Mouse (Mus musculus) left cerebral cortex, postnatal 36 days (tissue): ENCODE data around the gene Colec11. TPM values are rescaled to one million over a fixed set of nuclear protein-coding genes. Genes with fewer than 3 reads are reported as not detected.
A peak's percentile ranks its signal among the peaks of the same experiment; 100 is the strongest.

Experiments
- DNase-seq, 2 experiments: peaks; one replicate each; pipeline ENCODE4 v3.0.0; 2021 to 2022; ENCODE audit warnings: low spot score in 2 of 2, mixed read lengths in 1 of 2
- intact Hi-C: fragments of 180-260 bp; cut with DNase I; formaldehyde crosslinking; loops from one replicate; pipeline ENCODE4 v1.15.1; 2025
- total RNA-seq, 2 experiments: library from RNA; stranded (reverse); gene quantifications; 2 replicates each; pipeline ENCODE4 v1.2.3; 2021

Colec11 gene
- total RNA-seq, 2 experiments from 2014 or later, result 0.57 to 0.59 TPM

- peak; percentile 42 to 52 for DNase-seq
- intact Hi-C loops, result no loop called here
These were observed 15.5 kb downstream of the Colec11 start for GRCm38 (mm10) chr12:28607546-28608305.

GRCm38 (mm10) chr12:28603494-28603893, 19.7 kb downstream of the Colec11 start:
- intact Hi-C loops, result no loop called here
- DNase-seq, result no peak

GRCm38 (mm10) chr12:28602259-28602658, 20.9 kb downstream of the Colec11 start:
- intact Hi-C loops, result no loop called here
- DNase-seq, result no peak

GRCm38 (mm10) chr12:28598526-28598991, 24.6 kb downstream of the Colec11 start:
- intact Hi-C loops, result loop anchor here (10.0 kb wide), 1 partner anchor 236 kb away; no protein-coding TSS in a partner anchor
- no peak for DNase-seq

GRCm38 (mm10) chr12:28598110-28598509, 25.1 kb downstream of the Colec11 start:
- DNase-seq, result no peak
- intact Hi-C loops, result loop anchor here (10.0 kb wide), 1 partner anchor 237 kb away; no protein-coding TSS in a partner anchor

- DNase-seq, result no peak
- intact Hi-C loops, result loop anchor here (10.0 kb wide), 1 partner anchor 237 kb away; no protein-coding TSS in a partner anchor
These were observed 25.5 kb downstream of the Colec11 start for GRCm38 (mm10) chr12:28597699-28598098.

- DNase-seq, result no peak
- intact Hi-C loops, result loop anchor here (10.0 kb wide), 1 partner anchor 238 kb away; no protein-coding TSS in a partner anchor
These were observed 26.3 kb downstream of the Colec11 start for GRCm38 (mm10) chr12:28596851-28597250.

GRCm38 (mm10) chr12:28590428-28590827, 32.7 kb downstream of the Colec11 start:
- DNase-seq, result no peak
- intact Hi-C loops, result loop anchor here (5.0 to 10.0 kb wide), 2 partner anchors 47 to 244 kb away; partner anchors contain the start of gene Rps7

GRCm38 (mm10) chr12:28589090-28589868, 33.9 kb downstream of the Colec11 start:
- peak; percentile 90 to 91 for DNase-seq
- intact Hi-C loops, result loop anchor here (10.0 kb wide), 2 partner anchors 386 to 946 kb away; no protein-coding TSS in a partner anchor

GRCm38 (mm10) chr12:28587949-28588348, 35.2 kb downstream of the Colec11 start:
- DNase-seq, result peak; percentile 79 to 83
- intact Hi-C loops, result loop anchor here (10.0 kb wide), 2 partner anchors 387 to 947 kb away; no protein-coding TSS in a partner anchor

GRCm38 (mm10) chr12:28584036-28584435, 39.1 kb downstream of the Colec11 start:
- DNase-seq, result no peak
- intact Hi-C loops, result loop anchor here (10.0 kb wide), 2 partner anchors 391 to 951 kb away; no protein-coding TSS in a partner anchor

- intact Hi-C loops, result loop anchor here (10.0 kb wide), 2 partner anchors 392 to 952 kb away; no protein-coding TSS in a partner anchor
- no peak for DNase-seq
These were observed 40.8 kb downstream of the Colec11 start, which contains the start of gene Allc for GRCm38 (mm10) chr12:28582423-28582822. TSS of gene Allc (minus strand) at chr12:28582523.

- DNase-seq, result no peak
- intact Hi-C loops, result no loop called here
These were observed 44.0 kb downstream of the Colec11 start for GRCm38 (mm10) chr12:28579132-28579531.

- intact Hi-C loops, result no loop called here
- no peak for DNase-seq
These were observed 45.0 kb downstream of the Colec11 start for GRCm38 (mm10) chr12:28578147-28578546.

- DNase-seq, result no peak
- intact Hi-C loops, result no loop called here
These were observed 47.7 kb downstream of the Colec11 start for GRCm38 (mm10) chr12:28575366-28576070.

- intact Hi-C loops, result no loop called here
- no peak for DNase-seq
These were observed 50.9 kb downstream of the Colec11 start for GRCm38 (mm10) chr12:28572241-28572640.

GRCm38 (mm10) chr12:28552299-28552698, 70.9 kb downstream of the Colec11 start, which contains the start of gene Dcdc2c:
TSS of gene Dcdc2c (minus strand) at chr12:28552399.
- intact Hi-C loops, result no loop called here
- DNase-seq, result no peak

GRCm38 (mm10) chr12:28551775-28552174, 71.4 kb downstream of the Colec11 start:
- intact Hi-C loops, result no loop called here
- no peak for DNase-seq

GRCm38 (mm10) chr12:28548887-28549286, 74.3 kb downstream of the Colec11 start:
- intact Hi-C loops, result no loop called here

More at GRCm38 (mm10) chr12:28548887-28549286, 74.3 kb downstream of the Colec11 start:
- DNase-seq, result no peak
